Mouse (Mus musculus) C2C12 (cell line): ENCODE results near the gene Gm12216.

ENCODE experiments used
- CEBPB ChIP-seq: IDR thresholded peaks from one replicate; pipeline ENCODE4 v1.6.1; 2011; ENCODE audit warnings: low read depth, mild to moderate bottlenecking, control low read depth, moderate library complexity
- CTCF ChIP-seq: IDR thresholded peaks from one replicate; pipeline ENCODE4 v1.5.1; 2011; ENCODE audit not compliant: control insufficient read depth, insufficient read depth, insufficient read length
- FOSL1 ChIP-seq: IDR thresholded peaks from one replicate; pipeline ENCODE4 v1.8.0; 2011; ENCODE audit warnings: mild to moderate bottlenecking, low read length; ENCODE audit not compliant: poor library complexity, insufficient read depth, severe bottlenecking
- MAX ChIP-seq: IDR thresholded peaks from one replicate; pipeline ENCODE4 v1.6.1; 2011; ENCODE audit warnings: mild to moderate bottlenecking, control low read depth
- MYOD1 ChIP-seq: IDR thresholded peaks from one replicate; pipeline ENCODE4 v1.6.1; 2011; ENCODE audit warnings: low read depth; ENCODE audit not compliant: control insufficient read depth, insufficient read length
- USF1 ChIP-seq: IDR thresholded peaks from one replicate; pipeline ENCODE4 v1.6.1; 2011; ENCODE audit warnings: low read depth, mild to moderate bottlenecking, control low read depth, moderate library complexity

- TF ChIP-seq CTCF, result no peak
- no peak for TF ChIP-seq MAX
- no peak for TF ChIP-seq USF1
- TF ChIP-seq CEBPB, result no peak
- TF ChIP-seq MYOD1, result no peak
- TF ChIP-seq FOSL1, result no peak
These were observed 48.9 kb downstream of the Gm12216 start for GRCm38 (mm10) chr11:53810156-53810555.
